Mouse (Mus musculus) limb, embryonic 12.5 days (tissue): ENCODE data around the gene Copb1. TPM values are rescaled to one million over a fixed set of nuclear protein-coding genes. Genes with fewer than 3 reads are reported as not detected.
"Not testable (repeated sequence)": the region's sequence is repeated elsewhere in the genome, so short reads cannot be mapped to it uniquely, and the experiment has no call there.

Source experiments
- ATAC-seq: fragments of 200-750 bp; cut with Nextera tagmentation; 2 replicates; pipeline ENCODE4 v1.8.0; 2017; ENCODE audit warnings: low read depth, moderate TSS enrichment; ENCODE audit not compliant: insufficient number of reproducible peaks, insufficient read depth, low FRiP score, low TSS enrichment
- H3K27ac ChIP-seq: fragments of 300-500 bp; sonication (generic); 2 replicates; pipeline ENCODE4 v1.5.1; 2016; ENCODE audit warnings: mild to moderate bottlenecking, moderate library complexity
- H3K27me3 ChIP-seq: fragments of 300-500 bp; sonication (generic); 2 replicates; pipeline ENCODE4 v1.6.1; 2016; ENCODE audit warnings: mild to moderate bottlenecking, moderate library complexity
- H3K36me3 ChIP-seq: fragments of 300-500 bp; sonication (generic); 2 replicates; pipeline ENCODE4 v1.6.1; 2016; ENCODE audit warnings: mild to moderate bottlenecking, moderate library complexity
- H3K4me1 ChIP-seq: fragments of 300-500 bp; sonication (generic); replicated peaks from 2 replicates; pipeline ENCODE4 v1.6.1; 2016
- H3K4me2 ChIP-seq: fragments of 300-500 bp; sonication (generic); 2 replicates; pipeline ENCODE4 v1.6.1; 2016; ENCODE audit warnings: mild to moderate bottlenecking, moderate library complexity
- H3K4me3 ChIP-seq: fragments of 300-500 bp; sonication (generic); replicated peaks from 2 replicates; pipeline ENCODE4 v1.5.1; 2016; ENCODE audit warnings: mild to moderate bottlenecking
- H3K9ac ChIP-seq: fragments of 300-500 bp; sonication (generic); replicated peaks from 2 replicates; pipeline ENCODE4 v1.6.1; 2016; ENCODE audit warnings: mild to moderate bottlenecking, moderate library complexity
- H3K9me3 ChIP-seq: fragments of 300-500 bp; sonication (generic); 2 replicates; pipeline ENCODE4 v1.6.1; 2016; ENCODE audit warnings: mild to moderate bottlenecking, moderate library complexity
- WGBS: fragments of 180-500 bp; shearing (Covaris S2); methylation state at CpG from one replicate; pipeline ENCODE4 v1.1.7; 2016; 5-methylcytosine and 5-hydroxymethylcytosine counted together
- polyA plus RNA-seq: library from polyadenylated mRNA; unstranded; fragments of >200 nt; fragmentation: Nextera tagmentation; extraction: Ambion mirVana; gene quantifications from 2 replicates; pipeline ENCODE4 v1.2.1, GENCODE M21; 2016

Copb1 gene
- polyA plus RNA-seq, 1 experiment from 2014 or later, result 120 TPM

GRCm38 (mm10) chr7:114194788-114195187 is 59.7 kb downstream of the Copb1 start:
- 78% methylated on average over 2 of the region's 2 CpGs for WGBS
- ATAC-seq, H3K27me3 ChIP-seq, H3K4me2 ChIP-seq, H3K4me1 ChIP-seq, H3K36me3 ChIP-seq, H3K4me3 ChIP-seq, H3K9ac ChIP-seq, H3K9me3 ChIP-seq, H3K27ac ChIP-seq: not testable (repeated sequence)

DNA sequence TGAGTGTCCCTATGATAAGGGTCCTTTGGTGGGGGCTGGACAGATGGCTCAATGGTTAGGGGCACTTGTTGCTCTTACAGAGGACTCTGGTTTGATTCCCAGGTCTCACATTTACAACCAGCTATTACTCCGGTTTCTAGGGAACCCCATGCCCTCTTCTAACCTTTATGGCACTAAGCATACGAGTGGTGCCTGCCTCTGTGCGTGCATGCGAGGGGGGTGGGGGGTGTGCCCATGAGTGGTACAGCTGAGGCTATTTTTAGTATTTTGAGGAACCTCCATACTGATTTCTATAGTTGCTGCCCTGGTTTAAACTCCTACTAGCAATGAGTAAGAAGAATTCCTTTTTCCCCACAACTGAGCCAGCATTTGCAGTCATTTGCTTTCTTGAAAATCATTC is 60.3 kb downstream of the Copb1 start:
- no peaks in the 10 kb centered on the region for H3K36me3 ChIP-seq
- H3K27me3 ChIP-seq, result no peaks in the 10 kb centered on the region
- no peaks in the 10 kb centered on the region for H3K9me3 ChIP-seq
- H3K4me2 ChIP-seq, result no peak overlapping the region
- H3K4me3 ChIP-seq, result no peak overlapping the region
- H3K27ac ChIP-seq, result no peak overlapping the region
- H3K4me1 ChIP-seq, result no peaks in the 10 kb centered on the region
- H3K9ac ChIP-seq, result no peak overlapping the region
- 76% methylated on average over 4 of the region's 4 CpGs for WGBS
- no peak for ATAC-seq

DNA sequence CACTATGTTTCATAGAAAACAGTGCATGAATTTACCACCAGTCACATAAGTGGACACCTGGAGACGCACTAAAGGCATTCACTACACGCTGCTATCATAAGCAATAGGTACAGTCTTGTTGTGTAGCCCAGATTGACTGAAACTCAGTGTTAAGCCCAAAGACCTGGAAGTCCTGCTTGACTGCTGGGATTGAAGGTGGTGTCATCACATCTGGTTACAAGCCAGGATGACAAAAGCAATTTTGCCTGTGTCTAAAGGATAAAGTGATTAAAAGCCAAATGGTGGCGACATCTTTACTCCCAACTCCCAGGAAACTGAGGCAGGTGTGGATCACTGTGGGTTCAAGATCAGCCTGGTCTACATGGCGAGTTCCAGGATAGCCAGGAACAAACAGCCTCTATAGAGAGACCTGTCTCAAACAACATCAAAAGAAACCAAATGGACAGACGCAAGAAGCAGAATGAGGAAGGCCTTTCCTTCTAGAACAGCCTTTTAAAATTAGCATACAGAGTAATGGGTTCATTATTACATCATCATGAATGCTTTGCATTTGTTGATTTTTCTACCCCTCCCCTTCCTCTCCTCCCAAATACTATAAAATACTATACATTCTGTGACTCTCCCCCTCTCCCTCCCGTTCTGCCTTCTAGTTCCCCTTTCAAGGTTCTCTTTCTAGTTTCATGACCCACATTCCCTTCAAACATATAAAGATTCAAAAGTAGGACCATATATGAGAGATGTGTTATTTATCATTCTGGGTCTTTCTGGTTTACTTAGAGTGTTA is 61.0 kb downstream of the Copb1 start:
- Histone ChIP-seq H3K4me1 (no peaks in the 10 kb centered on the region), H3K27me3 (no peaks in the 10 kb centered on the region), H3K4me3 (no peak overlapping the region), H3K9me3 (no peaks in the 10 kb centered on the region), H3K4me2 (no peak overlapping the region), H3K36me3 (no peaks in the 10 kb centered on the region), H3K9ac (no peak overlapping the region), H3K27ac (no peak overlapping the region)
- no peak for ATAC-seq
- WGBS, result 77% methylated on average over 6 of the region's 6 CpGs

DNA sequence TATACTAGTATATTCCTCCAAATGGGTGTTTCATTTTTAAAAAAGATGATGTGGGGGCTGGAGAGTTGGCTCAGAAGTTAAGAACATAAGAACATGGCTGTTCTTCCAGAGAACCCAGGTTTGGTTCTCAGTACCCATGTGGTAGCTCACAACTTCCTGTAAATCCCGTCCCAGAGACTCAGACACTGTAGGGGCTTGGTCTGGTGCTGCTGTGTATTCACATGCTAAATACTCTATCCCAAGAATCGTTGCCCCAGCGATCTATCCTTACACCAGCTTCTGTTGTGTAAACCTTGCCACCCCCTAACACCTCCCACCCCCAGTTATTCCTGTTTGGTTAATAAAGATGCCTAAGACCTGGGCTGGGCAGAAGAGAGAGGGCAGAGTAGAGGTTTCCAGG is 61.9 kb downstream of the Copb1 start:
- Histone ChIP-seq H3K9ac (no peak overlapping the region), H3K9me3 (no peaks in the 10 kb centered on the region), H3K4me1 (no peaks in the 10 kb centered on the region), H3K36me3 (no peaks in the 10 kb centered on the region), H3K4me3 (no peak overlapping the region), H3K27me3 (no peaks in the 10 kb centered on the region), H3K4me2 (no peak overlapping the region), H3K27ac (no peak overlapping the region)
- ATAC-seq, result no peak
- WGBS, result 47% methylated on average over 3 of the region's 3 CpGs

- Histone ChIP-seq H3K4me3 (no peak overlapping the region), H3K9me3 (no peaks in the 10 kb centered on the region), H3K4me2 (no peak overlapping the region), H3K27ac (no peak overlapping the region), H3K9ac (no peak overlapping the region), H3K27me3 (no peaks in the 10 kb centered on the region), H3K4me1 (no peaks in the 10 kb centered on the region), H3K36me3 (no peaks in the 10 kb centered on the region)
- WGBS, result 65% methylated on average over 6 of the region's 6 CpGs
- no peak for ATAC-seq
These were observed 71.1 kb downstream of the Copb1 start for GRCm38 (mm10) chr7:114183416-114183815.

DNA sequence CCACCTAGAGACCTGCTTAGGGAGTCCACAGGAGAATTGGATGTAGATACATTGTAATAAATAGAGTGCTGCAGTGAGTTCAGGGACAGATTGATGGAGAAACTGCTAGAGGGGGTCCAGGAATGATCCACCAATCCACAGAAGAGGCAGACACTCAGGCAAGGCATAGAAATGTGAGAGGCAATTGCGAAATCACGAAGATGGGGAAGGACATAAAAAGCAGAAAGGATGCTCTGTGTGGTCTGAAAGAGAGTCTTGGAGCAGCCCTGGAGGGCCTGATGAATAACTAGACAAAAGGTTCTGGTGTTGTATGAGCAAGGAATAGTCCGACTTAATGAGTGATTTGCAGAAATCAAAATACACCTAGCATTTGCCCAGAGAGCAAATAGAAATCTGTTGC is 71.8 kb downstream of the Copb1 start:
- no peak overlapping the region for H3K4me3 ChIP-seq
- no peak overlapping the region for H3K9ac ChIP-seq
- H3K36me3 ChIP-seq, result no peaks in the 10 kb centered on the region
- H3K27me3 ChIP-seq, result no peaks in the 10 kb centered on the region
- no peaks in the 10 kb centered on the region for H3K9me3 ChIP-seq
- no peaks in the 10 kb centered on the region for H3K4me1 ChIP-seq
- WGBS, result 91% methylated on average over 3 of the region's 3 CpGs
- H3K4me2 ChIP-seq, result no peak overlapping the region
- no peak overlapping the region for H3K27ac ChIP-seq
- ATAC-seq, result no peak

GRCm38 (mm10) chr7:114181391-114181790 is 73.1 kb downstream of the Copb1 start:
- WGBS, result 46% methylated on average over 5 of the region's 5 CpGs
- H3K36me3 ChIP-seq, result no peaks in the 10 kb centered on the region
- no peaks in the 10 kb centered on the region for H3K9me3 ChIP-seq
- H3K27ac ChIP-seq, result no peak overlapping the region
- no peak overlapping the region for H3K4me3 ChIP-seq
- no peak for ATAC-seq
- no peak overlapping the region for H3K4me2 ChIP-seq
- no peaks in the 10 kb centered on the region for H3K4me1 ChIP-seq
- H3K9ac ChIP-seq, result no peak overlapping the region
- no peaks in the 10 kb centered on the region for H3K27me3 ChIP-seq

DNA sequence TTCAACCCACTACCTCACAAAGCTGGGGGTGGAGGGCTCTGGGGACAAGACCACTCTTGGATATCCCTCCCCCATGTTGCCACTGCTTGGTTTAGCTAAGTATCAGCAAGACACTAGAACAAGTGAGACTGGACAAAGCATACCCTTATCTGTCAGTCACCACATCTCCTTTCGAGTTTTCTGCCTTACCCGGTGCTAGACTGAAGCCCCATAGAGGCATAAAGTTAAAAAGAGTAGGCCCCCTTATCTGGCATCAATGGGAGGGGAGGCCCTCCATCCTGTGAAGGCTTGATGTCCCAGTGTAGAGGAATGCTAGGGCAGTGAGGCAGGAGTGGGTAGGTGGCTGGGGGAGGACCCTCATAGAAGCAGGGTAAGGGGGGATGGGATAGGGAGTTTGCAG is 77.9 kb downstream of the Copb1 start:
- Histone ChIP-seq H3K9ac (no peak overlapping the region), H3K4me3 (no peak overlapping the region), H3K36me3 (no peaks in the 10 kb centered on the region), H3K9me3 (no peaks in the 10 kb centered on the region), H3K4me1 (peaks cover under 1% of the 10 kb centered on the region; the same call in 1 of the 2 replicates), H3K4me2 (no peak overlapping the region), H3K27ac (no peak overlapping the region), H3K27me3 (no peaks in the 10 kb centered on the region)
- WGBS, result 75% methylated on average over 2 of the region's 2 CpGs
- no peak for ATAC-seq

- no peak overlapping the region for H3K4me2 ChIP-seq
- H3K4me3 ChIP-seq, result no peak overlapping the region
- no peak overlapping the region for H3K9ac ChIP-seq
- no peaks in the 10 kb centered on the region for H3K9me3 ChIP-seq
- H3K27me3 ChIP-seq, result no peaks in the 10 kb centered on the region
- peak overlapping the region; percentile 51 for H3K27ac ChIP-seq
- no peak for ATAC-seq
- no peaks in the 10 kb centered on the region for H3K36me3 ChIP-seq
- peaks cover 8% of the 10 kb centered on the region for H3K4me1 ChIP-seq
- 38% methylated on average over 8 of the region's 8 CpGs for WGBS
These were observed 83.0 kb downstream of the Copb1 start for GRCm38 (mm10) chr7:114171354-114172097.

DNA sequence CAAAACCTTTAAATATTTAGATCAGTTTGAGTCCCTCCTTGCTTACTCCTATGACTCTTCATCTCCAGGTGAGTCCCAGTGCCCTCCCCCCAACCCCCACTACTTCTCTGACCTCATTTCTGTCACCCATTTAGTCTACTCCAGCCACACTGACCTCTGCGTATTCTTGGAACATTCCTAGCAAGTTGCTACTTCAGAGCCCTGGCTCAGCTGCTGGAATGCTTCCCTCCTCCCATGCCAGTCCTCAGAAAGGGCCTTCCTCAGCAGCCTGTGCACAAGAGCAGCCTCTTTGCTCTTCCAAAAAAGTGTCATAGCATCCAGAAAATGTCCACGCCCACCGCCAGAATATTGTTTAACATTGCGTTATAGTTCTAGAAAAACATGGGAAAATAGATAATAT is 84.5 kb downstream of the Copb1 start:
- ATAC-seq, result no peak

GRCm38 (mm10) chr7:114169381-114169780 is 85.1 kb downstream of the Copb1 start:
- WGBS, result 65% methylated on average over 2 of the region's 2 CpGs
- no peak overlapping the region for H3K4me3 ChIP-seq
- peaks cover 8% of the 10 kb centered on the region for H3K4me1 ChIP-seq
- no peak for ATAC-seq
- no peaks in the 10 kb centered on the region for H3K27me3 ChIP-seq
- H3K36me3 ChIP-seq, result no peaks in the 10 kb centered on the region
- no peaks in the 10 kb centered on the region for H3K9me3 ChIP-seq
- H3K4me2 ChIP-seq, result no peak overlapping the region
- H3K9ac ChIP-seq, result no peak overlapping the region
- no peak overlapping the region for H3K27ac ChIP-seq

More for the DNA sequence above, 84.5 kb downstream of the Copb1 start:
- Histone ChIP-seq H3K27me3 (no peaks in the 10 kb centered on the region), H3K36me3 (no peaks in the 10 kb centered on the region), H3K9me3 (no peaks in the 10 kb centered on the region), H3K4me3 (no peak overlapping the region), H3K27ac (no peak overlapping the region), H3K9ac (no peak overlapping the region), H3K4me1 (peaks cover 8% of the 10 kb centered on the region), H3K4me2 (no peak overlapping the region)
- 85% methylated on average over 4 of the region's 4 CpGs for WGBS
